Mouse (Mus musculus): ENCODE data around the gene Cldn34b2.
"Not testable (repeated sequence)": the region's sequence is repeated elsewhere in the genome, so short reads cannot be mapped to it uniquely, and the experiment has no call there.

- not testable (repeated sequence) for TF ChIP-seq EP300, CTCF (IDR thresholded peaks at IDR 0.05; ENCODE audit: low read depth)
These were observed 34.6 kb downstream of the Cldn34b2 start, which contains the start of gene Magea2 for GRCm38 (mm10) chrX:155093566-155093965.
